Mouse (Mus musculus) cerebellum, postnatal 4 days (tissue): ENCODE results near the gene Bspry.
A peak's percentile ranks its signal among the peaks of the same experiment; 100 is the strongest.

Experiments
- DNase-seq, 2 experiments: peaks; one replicate each; pipeline ENCODE4 v3.0.0; 2022; ENCODE audit warnings: low spot score in 2 of 2, mixed read lengths in 1 of 2

The Bspry gene

GRCm38 (mm10) chr4:62480709-62481605 is 1.1 kb downstream of the Bspry start:
- no peak for DNase-seq

DNA sequence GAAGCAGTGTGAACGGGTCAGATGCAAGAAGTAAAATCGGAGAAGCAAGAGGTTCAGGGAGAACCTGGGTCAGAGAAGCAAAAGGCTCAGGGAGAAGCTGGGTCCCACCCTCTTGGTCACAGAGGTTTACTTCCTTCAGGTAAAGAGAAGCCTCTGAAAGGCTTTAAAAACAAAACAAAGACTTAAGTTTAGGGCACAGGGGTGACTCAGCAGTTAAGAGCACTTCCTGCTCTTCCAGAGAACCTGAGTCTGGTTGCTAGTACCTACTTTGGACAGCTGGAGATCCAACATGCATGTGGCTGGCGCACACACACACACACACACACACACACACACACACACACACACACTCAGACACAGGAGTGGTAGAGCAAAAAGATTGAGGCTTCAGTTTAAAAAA is 5.1 kb downstream of the Bspry start:
- no peak for DNase-seq

GRCm38 (mm10) chr4:62485450-62486161 is 5.8 kb downstream of the Bspry start:
- DNase-seq: no peak

DNA sequence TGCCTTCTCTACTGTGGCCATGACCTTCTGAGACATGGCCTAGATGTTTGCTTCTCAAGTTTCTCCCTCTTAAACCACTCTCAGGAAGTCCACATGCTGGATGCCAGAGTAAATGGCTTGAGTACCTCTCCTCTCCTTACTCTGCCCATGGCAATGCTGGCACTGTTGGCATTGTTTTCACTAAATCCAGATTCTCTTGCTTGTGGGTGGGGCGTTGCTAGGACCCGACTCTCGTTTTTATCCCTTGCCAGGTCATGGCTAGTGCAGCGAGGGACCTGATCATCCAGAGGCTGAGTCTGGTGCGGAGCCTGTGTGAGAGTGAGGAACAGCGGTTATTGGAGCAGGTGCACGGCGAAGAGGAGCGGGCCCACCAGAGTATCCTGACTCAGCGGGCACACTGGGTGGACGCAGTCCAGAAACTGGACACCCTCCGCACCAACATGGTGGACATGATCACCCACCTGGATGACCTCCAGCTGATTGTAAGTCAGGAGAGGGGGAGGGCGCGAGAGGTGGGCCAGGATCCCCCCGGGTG is 6.4 kb downstream of the Bspry start:
- no peak for DNase-seq

GRCm38 (mm10) chr4:62487172-62487571 is 7.3 kb downstream of the Bspry start:
- DNase-seq: no peak

DNA sequence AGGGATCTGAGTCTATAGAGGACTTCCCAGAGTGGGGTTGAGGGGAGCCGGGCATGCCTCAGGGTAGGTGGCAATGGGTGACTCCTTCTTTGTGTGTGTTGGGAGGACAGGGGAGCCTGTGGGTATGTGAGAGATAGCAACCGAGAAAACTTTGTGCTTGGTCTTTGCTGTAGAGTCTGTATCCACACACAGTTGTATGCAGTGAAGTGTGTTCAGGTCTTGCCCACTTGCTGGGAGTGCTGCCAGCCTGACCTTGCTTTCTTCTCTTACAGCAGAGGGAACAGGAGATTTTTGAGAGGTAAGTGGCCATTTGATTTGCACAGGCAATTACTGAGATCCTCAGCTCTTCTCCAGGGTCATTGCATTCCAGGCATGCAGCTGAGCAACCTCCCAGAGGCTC is 8.1 kb downstream of the Bspry start:
- no peak for DNase-seq

- no peak for DNase-seq
Measured at GRCm38 (mm10) chr4:62492682-62493081, 12.8 kb downstream of the Bspry start.

- DNase-seq: no peak
Measured at GRCm38 (mm10) chr4:62494230-62494629, 14.4 kb downstream of the Bspry start.

DNA sequence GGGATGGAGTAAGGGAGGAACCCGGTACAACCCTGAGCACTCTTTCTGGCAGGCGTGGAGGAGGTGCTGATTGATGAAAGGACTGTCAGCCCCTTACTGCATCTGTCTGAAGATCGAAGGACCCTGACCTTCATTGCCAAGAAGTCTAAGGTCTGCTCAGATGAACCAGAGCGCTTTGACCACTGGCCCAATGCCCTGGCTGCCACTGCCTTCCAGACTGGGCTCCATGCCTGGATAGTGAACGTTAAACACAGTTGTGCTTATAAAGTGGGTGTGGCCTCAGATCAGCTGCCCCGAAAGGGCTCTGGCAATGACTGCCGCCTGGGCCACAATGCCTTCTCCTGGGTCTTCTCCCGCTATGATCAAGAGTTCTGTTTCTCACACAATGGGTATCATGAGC is 16.1 kb downstream of the Bspry start:
- no peak for DNase-seq

GRCm38 (mm10) chr4:62496815-62497214 is 17.0 kb downstream of the Bspry start:
- no peak for DNase-seq

- DNase-seq: no peak
Measured at GRCm38 (mm10) chr4:62500799-62501198, 20.9 kb downstream of the Bspry start.

- DNase-seq: no peak
Measured at GRCm38 (mm10) chr4:62501534-62501933, 21.7 kb downstream of the Bspry start.

DNA sequence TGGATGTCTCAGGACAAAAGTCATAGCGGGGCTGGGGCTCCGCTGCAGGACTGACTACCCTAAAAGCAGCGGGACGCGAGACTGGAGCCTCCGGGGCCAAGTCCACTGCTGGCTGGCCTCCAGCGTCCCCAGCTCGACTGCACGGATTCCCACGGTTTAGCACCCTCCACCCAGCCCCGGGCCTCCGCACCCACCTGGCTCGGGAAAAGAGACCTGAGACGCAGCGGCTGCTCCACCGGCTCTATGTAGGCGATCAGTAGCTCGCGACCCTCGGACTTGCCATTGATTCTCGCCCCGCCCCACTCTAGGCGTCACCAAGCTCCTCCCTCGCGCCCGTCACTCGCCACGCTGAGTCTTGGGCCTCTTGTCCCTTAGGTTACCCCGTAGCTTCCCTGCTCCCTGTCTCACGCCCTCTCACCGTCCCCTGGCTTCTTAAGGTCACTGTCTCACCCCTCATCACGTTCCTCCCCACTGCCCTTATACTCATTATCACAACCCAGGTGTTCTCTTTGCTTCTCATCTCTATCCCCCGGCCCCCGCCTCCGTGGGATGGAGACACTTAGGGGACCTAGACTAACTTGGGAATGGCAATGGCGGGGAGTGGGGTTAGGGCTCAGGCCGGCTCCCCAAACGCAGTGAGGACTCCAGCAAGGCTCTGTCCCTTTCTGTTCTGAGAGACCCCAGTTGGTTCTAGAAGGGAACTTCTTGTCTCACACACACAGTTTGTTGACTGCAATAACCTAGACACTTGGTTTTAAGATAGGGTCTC is 22.3 kb downstream of the Bspry start:
- DNase-seq: peak; percentile 79 to 83

- DNase-seq: no peak
Measured at GRCm38 (mm10) chr4:62502969-62503368, 23.1 kb downstream of the Bspry start.

DNA sequence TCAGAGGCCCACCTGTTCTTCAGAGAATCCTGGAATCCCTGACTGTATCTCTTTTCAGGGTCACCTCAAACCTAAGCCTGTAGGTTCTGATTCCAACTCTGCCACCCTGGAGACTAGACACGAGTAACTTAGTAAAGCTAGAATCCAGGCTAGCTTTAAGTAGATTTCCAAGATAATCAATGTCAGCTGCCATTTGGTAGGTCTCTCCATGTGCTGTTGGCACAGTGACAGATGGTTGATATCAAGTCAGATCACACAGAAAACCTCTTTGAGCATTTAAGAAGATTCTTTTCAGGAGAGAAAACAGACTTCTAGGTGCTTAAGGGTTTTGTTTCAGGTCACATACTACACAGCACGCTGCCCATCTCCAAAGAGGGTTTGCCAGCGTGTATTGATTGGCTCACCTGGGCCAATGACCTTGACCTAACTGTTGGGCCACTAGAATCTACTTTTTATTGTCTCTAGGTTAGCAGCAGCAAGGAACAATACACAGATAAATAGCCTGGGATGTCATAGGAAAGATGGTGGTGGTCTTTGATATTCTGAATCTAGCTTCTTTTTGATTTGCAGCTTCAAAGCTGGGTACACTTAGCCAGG is 23.6 kb downstream of the Bspry start, which contains the start of gene Hdhd3:
Hdhd3 (minus strand) TSS at position 94 of the 597 bp plus-strand sequence.
- no peak for DNase-seq

GRCm38 (mm10) chr4:62505991-62506390 is 26.1 kb downstream of the Bspry start:
- DNase-seq: no peak

DNA sequence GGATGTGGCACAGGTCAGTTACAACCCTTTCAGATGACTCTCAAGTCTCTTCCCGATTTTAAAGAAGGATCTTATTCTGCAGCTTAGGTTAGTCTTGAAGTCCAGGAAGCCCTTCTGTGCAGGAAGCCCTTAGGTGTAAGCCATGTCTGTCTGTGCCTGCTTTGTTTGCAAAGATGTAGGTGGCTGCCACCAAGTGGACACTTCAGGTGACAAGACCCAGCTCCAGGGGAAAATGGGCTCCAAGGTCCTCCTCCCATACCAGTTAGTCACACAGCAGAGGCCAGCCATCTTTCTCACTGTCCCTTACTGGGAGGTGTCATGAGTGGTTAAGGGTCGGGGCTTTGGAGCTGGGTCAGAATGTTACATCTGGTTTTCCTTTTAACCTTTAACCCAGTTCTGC is 26.9 kb downstream of the Bspry start:
- no peak for DNase-seq

DNA sequence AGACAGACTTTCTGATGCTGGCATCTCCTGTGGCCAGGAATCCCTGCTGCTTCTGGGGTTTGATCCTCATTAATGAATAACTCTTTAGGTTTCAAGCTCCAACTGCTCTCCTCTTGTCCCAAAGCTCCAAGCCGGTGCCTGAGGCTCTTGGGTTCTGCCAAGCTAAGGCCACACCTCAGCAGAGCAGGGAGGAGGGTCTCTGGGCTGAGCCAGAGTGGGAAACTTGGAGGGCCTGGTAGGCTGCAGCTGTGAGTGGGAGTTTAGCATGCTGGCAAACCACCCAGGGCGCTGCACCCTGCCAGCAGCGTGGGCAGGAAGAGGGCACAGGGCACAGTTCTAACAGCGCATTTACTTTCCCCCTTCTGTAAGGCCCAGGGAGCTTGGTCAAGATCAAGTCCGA is 29.0 kb downstream of the Bspry start:
- DNase-seq: no peak

DNA sequence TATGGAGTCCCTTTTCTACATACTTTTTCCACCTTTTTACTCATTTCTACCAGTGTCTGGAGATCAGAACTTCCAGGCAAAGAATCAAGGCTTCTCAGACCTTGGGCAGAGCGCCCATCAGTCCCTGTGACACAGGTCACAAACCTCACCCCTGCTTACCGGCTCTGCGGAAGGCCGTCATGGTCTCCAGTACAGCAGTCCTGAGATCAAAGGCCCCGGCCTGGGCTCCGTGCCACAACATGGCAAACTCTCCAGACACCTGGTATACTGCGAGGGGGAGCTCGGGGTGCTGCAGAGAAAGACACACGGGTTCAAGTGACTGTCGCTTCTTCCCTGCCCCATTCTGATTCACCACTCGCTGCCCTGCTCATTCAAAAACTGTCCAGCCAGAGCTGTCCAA is 30.1 kb downstream of the Bspry start:
- DNase-seq: no peak

- no peak for DNase-seq
Measured at GRCm38 (mm10) chr4:62513998-62514506, 34.2 kb downstream of the Bspry start.

GRCm38 (mm10) chr4:62514995-62515394 is 35.1 kb downstream of the Bspry start:
- no peak for DNase-seq
